Mouse (Mus musculus) liver, adult 2 months (tissue): ENCODE measurements around the gene Endod1. TPM values are rescaled to one million over a fixed set of nuclear protein-coding genes. Genes with fewer than 3 reads are reported as not detected.

ENCODE experiments used
- DNase-seq: peaks from one replicate; pipeline ENCODE4 v3.0.0-alpha.2; 2011; ENCODE audit warnings: low read depth, low spot score; ENCODE audit errors: extremely low read depth
- H3K27ac ChIP-seq: fragments of 200-500 bp; replicated peaks from 2 replicates; pipeline ENCODE4 v1.5.1; 2012; ENCODE audit warnings: low read depth, mild to moderate bottlenecking, control low read depth, inconsistent platforms, low read length; ENCODE audit not compliant: insufficient read depth
- H3K27me3 ChIP-seq: fragments of 200-500 bp; 2 replicates; pipeline ENCODE4 v1.6.1; 2012; ENCODE audit warnings: mild to moderate bottlenecking, moderate library complexity, low read length, inconsistent platforms; ENCODE audit not compliant: control insufficient read depth, insufficient read depth
- H3K36me3 ChIP-seq: fragments of 200-500 bp; 2 replicates; pipeline ENCODE4 v1.6.1; 2012; ENCODE audit warnings: low read length, inconsistent platforms; ENCODE audit not compliant: control insufficient read depth, insufficient read depth
- H3K4me1 ChIP-seq: fragments of 200-500 bp; 2 replicates; pipeline ENCODE4 v1.6.1; 2011; ENCODE audit warnings: low read length; ENCODE audit not compliant: control insufficient read depth, insufficient read depth
- H3K4me3 ChIP-seq: fragments of 200-500 bp; 2 replicates; pipeline ENCODE4 v1.5.1; 2011; ENCODE audit warnings: low read depth, mild to moderate bottlenecking, control low read depth, low read length, moderate library complexity; ENCODE audit not compliant: insufficient read depth
- H3K79me2 ChIP-seq: fragments of 200-500 bp; 2 replicates; pipeline ENCODE4 v1.6.1; 2012; ENCODE audit warnings: inconsistent platforms, mild to moderate bottlenecking, low read length, moderate library complexity; ENCODE audit not compliant: control insufficient read depth, insufficient read depth
- H3K9ac ChIP-seq: fragments of 200-500 bp; 2 replicates; pipeline ENCODE4 v1.6.1; 2012; ENCODE audit warnings: low read depth, mild to moderate bottlenecking, control low read depth, inconsistent platforms, low read length
- CTCF ChIP-seq: fragments of 200-500 bp; IDR thresholded peaks from 2 replicates; pipeline ENCODE4 v1.5.1; 2011; ENCODE audit warnings: low read depth, low read length, control low read depth
- POLR2A ChIP-seq: fragments of 200-500 bp; IDR thresholded peaks from 2 replicates; pipeline ENCODE4 v1.6.1; 2011; ENCODE audit warnings: low read length, control low read depth; ENCODE audit not compliant: insufficient read depth; ENCODE audit errors: extremely low read depth
- WGBS: fragments of 180-500 bp; shearing (Covaris S2); methylation state at CpG from one replicate; pipeline ENCODE4 v1.1.7; 2018; 5-methylcytosine and 5-hydroxymethylcytosine counted together
- polyA plus RNA-seq: library from polyadenylated mRNA; depleted of rRNA; stranded (reverse); fragments of >200 nt; gene quantifications from 2 replicates; pipeline ENCODE4 v1.2.3, GENCODE M21; 2012; rRNA removed
- total RNA-seq: library from RNA; depleted of rRNA; stranded (reverse); fragments of >200 nt; gene quantifications from 2 replicates; pipeline ENCODE4 v1.2.3, GENCODE M21; 2014; rRNA removed

The Endod1 gene
- total RNA-seq (2.9 and 3.2 TPM in 2 replicates), polyA plus RNA-seq (3.6 and 4.5 TPM in 2 replicates)

DNA sequence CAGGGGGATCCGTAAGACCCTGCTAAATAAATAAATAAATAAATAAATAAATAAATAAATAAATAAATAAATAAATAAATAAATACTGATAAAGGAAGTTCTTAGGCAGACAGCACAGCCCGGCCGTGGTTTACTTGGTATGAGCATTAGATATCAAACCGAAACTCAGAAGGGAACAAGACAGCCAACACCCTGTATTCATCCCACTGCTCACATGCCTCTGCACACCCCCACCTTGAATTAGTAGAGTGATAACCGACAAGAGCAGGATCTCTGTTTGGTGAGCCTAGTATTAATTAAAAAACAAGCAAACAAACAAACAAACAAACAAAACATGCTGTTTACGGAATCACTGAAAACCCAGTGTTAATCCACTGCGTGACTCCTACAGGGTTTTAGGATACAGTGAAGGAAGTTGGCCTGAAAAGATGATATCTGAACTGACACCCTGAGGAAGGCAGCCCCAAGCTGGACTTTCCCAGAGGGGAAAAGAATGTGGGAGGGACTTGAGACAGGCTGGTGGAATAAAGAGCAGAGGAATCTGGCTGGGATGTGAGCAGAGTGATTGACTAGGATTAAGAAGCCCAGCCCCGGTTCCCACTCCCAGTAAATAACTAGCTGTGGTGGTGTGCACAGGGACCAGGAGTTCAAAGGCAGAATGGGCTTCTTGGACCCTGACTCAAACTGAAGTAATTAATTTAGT is at the start of gene Endod1:
Endod1 (minus strand) TSS at position 155 of the 703 bp plus-strand sequence.
- H3K27me3 ChIP-seq: no peaks in the 10 kb centered on the region
- H3K36me3 ChIP-seq: no peaks in the 10 kb centered on the region
- peak within 1 kb of the TSS; percentile 75 for H3K4me3 ChIP-seq
- H3K27ac ChIP-seq: 0 out of 2 replicates have a peak within 1 kb of the TSS, but pooled peaks have one; percentile 4
- H3K9ac ChIP-seq: peak within 1 kb of the TSS; percentile 70
- no peaks in the 10 kb centered on the region for H3K79me2 ChIP-seq
- no peak for DNase-seq
- TF ChIP-seq POLR2A (no peak), CTCF (no peak)
- H3K4me1 ChIP-seq: 0 out of 2 replicates have a peak, but pooled peaks cover 4% of the 10 kb centered on the region
- 19% methylated on average over 8 of the region's 8 CpGs for WGBS

DNA sequence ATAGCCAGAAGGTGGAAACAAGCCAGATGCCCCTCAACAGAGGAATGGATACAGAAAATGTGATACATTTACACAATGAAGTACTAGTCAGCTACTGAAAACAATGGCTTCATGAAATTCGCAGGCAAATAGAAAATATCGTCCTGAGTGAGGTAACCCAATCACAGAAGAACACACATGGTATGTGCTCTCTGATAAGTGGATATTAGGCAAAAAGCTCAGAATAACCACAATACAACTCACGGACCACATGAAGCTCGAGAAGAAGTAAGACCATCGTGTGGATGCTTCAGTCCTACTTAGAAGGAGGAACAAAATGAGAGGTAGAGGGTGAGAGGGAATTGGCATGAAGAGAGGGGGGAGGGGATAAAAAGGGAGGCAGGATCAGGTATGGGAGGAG is 27.8 kb upstream of the Endod1 start:
- H3K9ac ChIP-seq: no peak overlapping the region
- H3K4me3 ChIP-seq: no peak overlapping the region
- H3K36me3 ChIP-seq: no peaks in the 10 kb centered on the region
- no peak for DNase-seq
- no peak overlapping the region for H3K27ac ChIP-seq
- no peaks in the 10 kb centered on the region for H3K4me1 ChIP-seq
- H3K27me3 ChIP-seq: no peaks in the 10 kb centered on the region
- TF ChIP-seq CTCF (no peak), POLR2A (no peak)
- no peaks in the 10 kb centered on the region for H3K79me2 ChIP-seq
- WGBS: 92% methylated on average over 5 of the region's 5 CpGs

DNA sequence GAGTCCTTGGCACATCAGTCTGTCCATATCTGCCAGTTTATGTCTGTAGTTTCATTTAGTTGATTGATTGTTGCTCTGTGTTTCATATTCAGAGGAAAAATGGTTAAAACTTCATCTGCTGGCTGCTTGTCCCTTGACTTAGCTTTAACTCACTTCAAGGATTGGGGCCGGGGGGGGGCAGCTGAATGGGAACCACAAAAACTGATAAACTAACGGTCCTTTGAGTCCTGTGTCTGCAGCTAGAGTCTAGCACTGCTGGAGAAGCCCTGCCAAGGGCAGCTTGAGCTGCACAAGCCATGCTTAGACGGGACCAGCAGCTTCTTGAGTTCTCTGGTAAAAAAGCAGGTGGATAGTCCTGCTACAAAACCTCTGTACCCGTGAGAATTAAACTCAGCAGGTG is 26.7 kb upstream of the Endod1 start:
- no peaks in the 10 kb centered on the region for H3K36me3 ChIP-seq
- no peak overlapping the region for H3K9ac ChIP-seq
- 70% methylated on average over 4 of the region's 4 CpGs for WGBS
- no peak overlapping the region for H3K4me3 ChIP-seq
- H3K27me3 ChIP-seq: no peaks in the 10 kb centered on the region
- DNase-seq: no peak
- no peaks in the 10 kb centered on the region for H3K79me2 ChIP-seq
- TF ChIP-seq CTCF (no peak), POLR2A (no peak)
- H3K4me1 ChIP-seq: no peaks in the 10 kb centered on the region
- H3K27ac ChIP-seq: no peak overlapping the region

DNA sequence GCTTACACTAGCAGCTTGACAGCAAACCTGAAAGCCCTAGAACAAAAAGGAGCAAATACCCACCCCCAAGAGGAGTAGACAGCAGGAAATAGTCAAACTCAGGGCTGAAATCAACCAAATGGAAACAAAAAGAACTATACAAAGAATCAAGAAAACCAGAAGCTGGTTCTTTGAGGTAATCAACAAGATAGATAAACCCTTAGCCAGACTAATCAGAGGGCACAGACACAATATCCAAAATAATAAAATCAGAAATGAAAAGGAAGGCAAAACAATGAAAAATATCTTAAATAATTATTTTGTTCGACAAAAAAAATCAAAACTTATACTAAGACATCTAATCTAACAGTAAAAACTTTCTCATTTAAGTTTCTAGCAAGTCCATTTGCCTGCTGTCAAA is 24.7 kb upstream of the Endod1 start:
- Histone ChIP-seq H3K79me2 (no peaks in the 10 kb centered on the region), H3K27me3 (no peaks in the 10 kb centered on the region), H3K9ac (no peak overlapping the region), H3K27ac (no peak overlapping the region), H3K4me1 (no peaks in the 10 kb centered on the region), H3K4me3 (no peak overlapping the region), H3K36me3 (no peaks in the 10 kb centered on the region)
- DNase-seq: no peak
- no peak for TF ChIP-seq POLR2A
- no peak for TF ChIP-seq CTCF
- WGBS: 57% methylated on average over 1 of the region's 1 CpGs

DNA sequence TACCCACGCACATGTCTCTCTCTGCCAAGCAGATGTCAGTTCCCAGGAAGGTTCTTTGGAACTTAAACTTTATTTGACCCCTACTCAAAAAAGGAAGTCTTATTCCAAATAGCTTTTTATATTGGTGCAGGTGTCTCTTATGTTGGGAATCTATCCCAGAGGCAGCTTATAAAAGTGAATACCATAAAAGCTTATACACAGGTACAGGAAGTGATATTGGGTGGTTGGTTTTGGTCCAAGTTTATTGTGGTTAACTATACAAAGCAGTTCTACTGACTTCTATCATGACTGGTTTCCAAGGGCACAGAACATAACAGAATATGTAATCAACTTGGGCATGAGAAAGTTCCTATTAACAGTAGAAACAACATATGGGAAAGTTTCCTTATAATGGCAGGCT is 20.8 kb upstream of the Endod1 start:
- DNase-seq: no peak
- Histone ChIP-seq H3K27me3 (no peaks in the 10 kb centered on the region), H3K27ac (no peak overlapping the region), H3K36me3 (no peaks in the 10 kb centered on the region), H3K4me3 (no peak overlapping the region), H3K9ac (no peak overlapping the region), H3K4me1 (peaks cover 9% of the 10 kb centered on the region; the same call in 1 of the 2 replicates), H3K79me2 (no peaks in the 10 kb centered on the region)
- WGBS: 95% methylated on average over 1 of the region's 1 CpGs
- no peak for TF ChIP-seq POLR2A

DNA sequence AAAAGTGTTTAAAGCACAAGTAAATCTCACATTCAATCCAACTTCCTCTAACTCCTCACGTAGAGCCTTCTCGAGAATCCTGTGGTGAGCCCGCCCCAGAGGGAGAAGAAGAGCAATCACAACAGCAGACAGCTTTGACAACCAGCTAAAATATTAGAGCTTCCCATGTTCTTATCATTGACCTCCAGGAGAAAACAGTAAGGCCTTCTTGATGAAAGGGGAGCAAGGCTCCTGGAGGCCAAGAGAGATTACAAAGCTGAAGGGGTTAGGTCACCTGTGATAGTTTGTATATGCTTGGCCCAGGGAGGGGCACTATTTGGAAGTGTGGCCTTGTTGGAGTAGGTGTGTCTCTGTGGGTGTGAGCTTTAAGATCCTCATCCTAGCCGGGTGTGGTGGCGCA is 19.1 kb upstream of the Endod1 start:
- 89% methylated on average over 5 of the region's 5 CpGs for WGBS
- H3K36me3 ChIP-seq: no peaks in the 10 kb centered on the region
- peaks cover 11% of the 10 kb centered on the region; the same call in 1 of the 2 replicates for H3K4me1 ChIP-seq
- no peaks in the 10 kb centered on the region for H3K27me3 ChIP-seq
- no peak for DNase-seq
- H3K27ac ChIP-seq: no peak overlapping the region
- TF ChIP-seq CTCF (no peak), POLR2A (no peak)
- no peak overlapping the region for H3K4me3 ChIP-seq
- no peaks in the 10 kb centered on the region for H3K79me2 ChIP-seq
- H3K9ac ChIP-seq: no peak overlapping the region
